Mouse (Mus musculus) erythroblast, embryonic 14.5 days (primary cell): ENCODE results near the gene Zfp867. TPM values are rescaled to one million over a fixed set of nuclear protein-coding genes. Genes with fewer than 3 reads are reported as not detected.

Experiments
- H3K27me3 ChIP-seq: 2 replicates; pipeline ENCODE4 v1.6.1; 2012; ENCODE audit warnings: inconsistent platforms; ENCODE audit not compliant: control insufficient read depth
- H3K36me3 ChIP-seq: 2 replicates; pipeline ENCODE4 v1.6.1; 2012; ENCODE audit warnings: mild to moderate bottlenecking, inconsistent platforms; ENCODE audit not compliant: control insufficient read depth
- H3K4me1 ChIP-seq: 2 replicates; pipeline ENCODE4 v1.6.1; 2012; ENCODE audit warnings: inconsistent platforms; ENCODE audit not compliant: control insufficient read depth
- H3K4me3 ChIP-seq: replicated peaks from 2 replicates; pipeline ENCODE3; 2012; ENCODE audit warnings: moderate library complexity, mild to moderate bottlenecking, inconsistent platforms
- H3K9me3 ChIP-seq: 2 replicates; pipeline ENCODE4 v1.6.1; 2012; ENCODE audit warnings: low read length, inconsistent platforms, mixed read lengths; ENCODE audit not compliant: control insufficient read depth
- GATA1 ChIP-seq: IDR thresholded peaks from 2 replicates; pipeline ENCODE4 v1.6.1; 2012; ENCODE audit warnings: low read length, inconsistent platforms, mixed read lengths
- TAL1 ChIP-seq: IDR thresholded peaks from 3 replicates; pipeline ENCODE4 v1.6.1; 2012; ENCODE audit warnings: low read length, inconsistent platforms, mixed read lengths
- polyA plus RNA-seq: library from polyadenylated mRNA; stranded (reverse); fragments of >175 nt; gene quantifications from 2 replicates; pipeline ENCODE4 v1.2.3, GENCODE M21; 2012

Gene Zfp867
- polyA plus RNA-seq, 1 experiment: not detected

DNA sequence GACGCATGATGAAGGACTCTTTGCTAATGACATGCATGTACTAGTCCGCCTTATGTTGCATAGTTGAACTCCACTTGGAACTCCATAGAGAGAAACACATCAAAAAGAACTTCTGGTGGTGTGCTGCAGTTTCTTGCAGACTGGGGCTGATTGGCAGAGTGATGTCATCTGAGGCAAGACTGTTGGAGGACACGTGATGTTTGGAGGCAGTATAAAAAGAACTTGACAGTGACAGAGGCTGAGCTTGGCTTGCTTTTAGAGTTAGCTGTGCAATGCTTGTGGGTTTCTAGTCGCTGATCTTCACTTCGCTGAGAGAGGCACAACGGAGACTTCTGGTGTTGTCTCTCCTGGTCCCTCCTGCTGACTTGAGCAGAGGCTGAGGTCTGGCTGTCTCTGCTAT, 5.0 kb upstream of the Zfp867 start:
- no peaks in the 10 kb centered on the region for H3K9me3 ChIP-seq
- H3K4me1 ChIP-seq: peaks cover 3% of the 10 kb centered on the region
- H3K4me3 ChIP-seq: no peak overlapping the region
- H3K36me3 ChIP-seq: no peaks in the 10 kb centered on the region
- TF ChIP-seq TAL1: no peak
- TF ChIP-seq GATA1: no peak
- H3K27me3 ChIP-seq: peaks cover 14% of the 10 kb centered on the region

DNA sequence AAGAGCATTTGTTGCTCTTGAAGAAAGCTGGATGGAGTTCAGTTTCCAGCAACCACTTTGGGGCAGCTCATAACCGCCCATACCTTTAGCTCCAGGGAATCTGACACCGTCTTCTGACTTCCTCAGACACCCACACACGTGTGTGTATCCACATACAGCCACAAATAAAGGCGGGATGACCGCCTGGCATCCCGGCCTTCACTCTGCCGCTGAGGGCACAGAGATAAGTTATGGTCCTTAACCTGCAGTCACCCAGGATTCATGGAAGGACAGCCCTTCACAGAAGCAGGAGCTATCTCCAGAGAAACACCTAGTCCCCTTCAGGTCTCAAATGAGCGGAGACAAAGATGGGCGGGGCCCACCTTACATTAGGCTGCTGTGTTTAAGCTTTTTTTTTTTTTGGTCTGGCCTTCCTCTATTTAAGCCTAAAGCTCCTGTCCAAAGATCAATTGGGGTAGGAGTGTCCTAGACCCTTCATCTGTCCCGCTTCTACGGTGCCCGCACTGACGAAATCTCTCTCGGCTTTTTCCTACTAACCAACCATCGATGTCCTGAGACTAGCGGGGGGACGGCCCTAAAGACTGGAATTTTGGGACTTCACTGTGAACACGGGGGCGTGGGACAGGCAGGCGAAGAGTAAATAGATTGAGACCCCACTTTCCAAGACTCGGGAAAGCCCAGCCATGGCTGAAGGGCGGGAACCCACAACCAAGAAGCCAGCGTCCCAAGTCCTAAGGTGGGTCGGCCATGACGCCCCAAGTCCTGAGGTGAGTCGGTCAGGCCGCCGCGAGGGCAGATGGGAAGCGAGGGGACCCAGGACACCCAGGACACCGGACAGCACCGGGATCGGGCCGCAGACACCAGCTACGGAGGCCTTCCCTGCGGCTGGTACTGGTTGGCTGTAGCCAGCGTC, 605 bp downstream of the Zfp867 start:
- no peaks in the 10 kb centered on the region for H3K36me3 ChIP-seq
- peaks cover 20% of the 10 kb centered on the region for H3K27me3 ChIP-seq
- peaks cover 13% of the 10 kb centered on the region for H3K4me1 ChIP-seq
- H3K9me3 ChIP-seq: peaks cover under 1% of the 10 kb centered on the region
- peak overlapping the region; percentile 76 for H3K4me3 ChIP-seq
- no peak for TF ChIP-seq GATA1
- no peak for TF ChIP-seq TAL1

DNA sequence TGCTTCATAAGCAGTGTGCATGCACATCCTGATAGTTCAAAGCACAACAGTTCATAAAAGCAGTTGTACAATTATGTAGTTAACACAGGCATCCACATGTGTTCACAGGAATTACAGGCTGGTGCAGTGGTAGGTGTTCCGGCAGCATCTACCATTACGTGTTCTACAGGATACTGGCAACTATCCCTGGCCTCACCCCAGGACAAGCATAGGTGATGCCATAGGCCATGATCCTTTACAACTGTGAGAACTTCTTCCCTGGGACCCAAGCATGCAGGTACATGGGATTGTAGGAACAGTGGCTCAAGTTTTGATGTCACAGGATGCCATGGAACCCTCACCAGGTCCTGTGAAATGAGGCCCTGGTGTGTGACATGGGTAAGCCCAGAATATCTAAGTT, 11.8 kb downstream of the Zfp867 start:
- Histone ChIP-seq H3K4me1 (no peaks in the 10 kb centered on the region; the same call in 1 of the 2 replicates), H3K27me3 (no peaks in the 10 kb centered on the region), H3K36me3 (peaks cover 37% of the 10 kb centered on the region), H3K9me3 (peaks cover 19% of the 10 kb centered on the region), H3K4me3 (no peak overlapping the region)
- TF ChIP-seq TAL1 (no peak), GATA1 (no peak)

DNA sequence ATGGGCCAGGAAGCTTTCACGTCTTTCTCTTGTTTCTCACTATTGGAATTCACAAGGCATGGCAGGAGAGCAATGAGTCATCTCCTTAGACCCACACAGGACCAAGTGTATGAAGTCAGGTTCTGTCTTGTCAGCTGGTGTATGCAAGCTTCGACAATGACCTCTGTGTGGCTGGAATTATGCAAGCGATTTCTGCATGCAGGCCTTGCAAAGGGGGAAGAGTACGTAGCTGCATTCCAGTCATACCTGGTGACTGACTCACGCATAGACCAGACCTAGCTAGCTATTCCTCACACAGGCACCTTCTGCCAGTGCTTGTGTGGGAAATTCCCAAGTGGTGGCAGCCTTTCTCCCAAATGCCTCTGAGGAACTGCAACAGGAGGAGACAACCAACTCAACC, 13.3 kb downstream of the Zfp867 start:
- no peaks in the 10 kb centered on the region; the same call in 1 of the 2 replicates for H3K4me1 ChIP-seq
- no peak for TF ChIP-seq TAL1
- TF ChIP-seq GATA1: no peak
- no peak overlapping the region for H3K4me3 ChIP-seq
- peaks cover 16% of the 10 kb centered on the region for H3K9me3 ChIP-seq
- H3K27me3 ChIP-seq: no peaks in the 10 kb centered on the region
- H3K36me3 ChIP-seq: peaks cover 52% of the 10 kb centered on the region

DNA sequence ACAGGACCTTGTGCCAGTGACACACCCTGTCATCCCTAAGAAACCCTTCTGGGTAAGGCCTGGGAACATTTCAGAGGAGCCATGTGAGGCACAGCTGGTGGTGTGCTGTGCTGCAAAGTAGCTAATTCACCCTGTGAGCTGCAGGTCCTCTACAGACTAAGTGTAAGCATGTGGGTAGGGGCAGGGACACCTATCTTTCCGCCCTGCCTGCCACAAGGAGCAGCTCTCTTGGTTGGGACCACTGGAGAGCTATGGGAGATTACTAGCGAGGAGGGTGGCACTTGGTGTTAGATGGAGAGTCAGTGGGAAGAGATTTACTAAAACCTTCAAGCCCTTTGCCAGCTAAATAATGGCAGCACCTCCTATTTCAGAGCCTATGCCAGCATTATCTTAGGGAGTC, 15.4 kb downstream of the Zfp867 start:
- peaks cover 51% of the 10 kb centered on the region for H3K36me3 ChIP-seq

DNA sequence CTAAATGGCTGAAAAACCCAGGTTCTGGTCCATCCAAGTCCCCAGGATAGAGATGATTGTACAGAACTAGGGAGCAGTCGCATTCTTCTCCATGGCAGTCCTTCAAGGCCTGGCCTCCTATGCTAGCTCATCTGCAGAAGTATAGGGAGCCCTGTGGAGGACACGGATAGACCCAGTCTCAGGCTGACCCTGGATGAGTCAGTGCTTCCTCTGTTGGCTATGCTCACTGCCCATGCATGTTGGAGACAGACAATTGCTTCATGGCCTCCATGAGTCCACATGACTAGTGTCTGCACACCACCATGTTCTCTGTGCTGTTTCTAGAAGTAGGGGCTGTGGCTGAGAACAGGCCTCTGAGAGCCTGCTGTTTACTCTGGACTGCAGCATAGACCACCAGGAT, 15.9 kb downstream of the Zfp867 start:
- Histone ChIP-seq H3K27me3 (no peaks in the 10 kb centered on the region), H3K4me1 (peaks cover 4% of the 10 kb centered on the region), H3K4me3 (no peak overlapping the region), H3K9me3 (no peaks in the 10 kb centered on the region), H3K36me3 (peaks cover 54% of the 10 kb centered on the region)
- no peak for TF ChIP-seq GATA1
- no peak for TF ChIP-seq TAL1

More for the DNA sequence above, 15.4 kb downstream of the Zfp867 start:
- no peaks in the 10 kb centered on the region; the same call in 1 of the 2 replicates for H3K4me1 ChIP-seq
- H3K9me3 ChIP-seq: no peaks in the 10 kb centered on the region
- H3K27me3 ChIP-seq: no peaks in the 10 kb centered on the region
- H3K4me3 ChIP-seq: no peak overlapping the region
- TF ChIP-seq TAL1: no peak

DNA sequence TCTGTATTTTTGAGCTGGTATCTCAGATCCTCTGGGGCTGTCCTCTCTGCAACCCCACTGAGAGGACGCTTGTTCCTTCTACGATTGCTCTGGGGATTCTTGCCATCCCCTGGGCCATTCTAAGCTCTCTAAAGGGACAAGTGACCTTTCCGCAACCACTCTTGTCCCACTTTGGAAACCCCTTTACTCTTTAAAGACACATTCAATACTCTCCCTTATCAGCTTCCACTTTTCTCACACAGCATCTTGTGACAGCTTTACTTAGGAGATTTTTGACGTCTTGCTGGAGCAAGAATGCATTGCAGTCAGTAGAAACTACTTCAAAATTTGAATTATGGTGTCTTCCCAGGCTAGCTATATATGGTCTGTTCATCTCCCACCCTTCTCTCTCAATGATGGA, 21.2 kb downstream of the Zfp867 start, which contains the start of gene Snap47:
TSS of gene Snap47 (minus strand) at position 101 of the 400 bp plus-strand sequence.
- H3K9me3 ChIP-seq: no peaks in the 10 kb centered on the region
- H3K27me3 ChIP-seq: no peaks in the 10 kb centered on the region
- H3K4me3 ChIP-seq: peak within 1 kb of the TSS; percentile 93
- H3K4me1 ChIP-seq: peaks cover 31% of the 10 kb centered on the region
- H3K36me3 ChIP-seq: peaks cover 43% of the 10 kb centered on the region
- no peak for TF ChIP-seq GATA1
- no peak for TF ChIP-seq TAL1

DNA sequence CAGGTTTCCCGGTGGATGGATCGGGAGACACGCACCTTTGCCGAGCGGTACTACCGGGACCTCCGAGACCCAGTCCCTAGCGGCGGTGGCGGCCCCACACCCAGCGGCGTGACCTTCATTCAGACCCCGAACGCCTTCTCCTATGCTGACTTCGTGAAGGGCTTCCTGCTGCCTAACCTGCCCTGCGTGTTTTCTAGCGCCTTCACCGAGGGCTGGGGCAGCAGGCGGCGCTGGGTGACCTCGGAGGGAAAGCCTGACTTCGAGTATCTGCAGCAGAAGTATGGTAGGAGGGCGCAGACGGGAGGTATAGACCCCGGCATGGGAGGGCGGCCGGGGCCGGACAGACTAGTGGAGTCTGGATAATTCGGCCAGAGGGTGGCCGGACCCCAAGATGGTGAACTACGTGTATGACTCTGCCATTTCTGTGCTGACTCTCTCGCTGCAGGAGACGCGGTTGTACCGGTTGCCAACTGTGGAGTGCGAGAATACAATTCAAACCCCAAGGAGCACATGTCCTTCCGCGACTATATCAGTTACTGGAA, 22.0 kb downstream of the Zfp867 start:
- no peaks in the 10 kb centered on the region for H3K9me3 ChIP-seq
- TF ChIP-seq GATA1: no peak
- TF ChIP-seq TAL1: no peak
- no peaks in the 10 kb centered on the region for H3K27me3 ChIP-seq
- H3K36me3 ChIP-seq: peaks cover 35% of the 10 kb centered on the region
- peaks cover 31% of the 10 kb centered on the region for H3K4me1 ChIP-seq
- H3K4me3 ChIP-seq: peak overlapping the region; percentile 93

DNA sequence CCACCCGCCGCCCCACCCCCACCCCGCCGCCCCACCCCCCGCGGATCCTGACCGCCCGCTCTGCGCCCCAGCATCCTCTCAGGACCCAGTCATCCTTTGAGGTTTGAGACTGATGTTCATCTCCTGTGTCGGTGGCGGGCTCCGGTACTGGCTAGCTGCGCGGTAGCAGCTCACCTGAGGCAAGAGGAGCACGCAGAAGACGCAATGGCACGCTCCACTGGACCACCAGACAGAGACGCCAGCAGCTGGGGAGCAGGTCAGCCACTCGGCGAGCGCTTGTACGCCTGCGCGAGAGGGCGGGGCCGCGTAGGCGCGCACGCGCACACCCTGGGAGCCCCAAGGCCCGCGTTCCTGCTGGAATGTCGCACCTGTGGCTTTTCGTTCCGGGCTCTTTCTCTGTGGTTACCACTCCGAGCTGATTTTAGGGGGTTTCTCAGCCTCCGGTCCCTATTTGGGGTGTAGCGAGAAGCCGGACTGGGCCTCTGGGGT, 22.5 kb downstream of the Zfp867 start, which contains the start of gene Jmjd4:
TSS of gene Jmjd4 (plus strand) at position 305 of the 489 bp plus-strand sequence.
- Histone ChIP-seq H3K27me3 (no peaks in the 10 kb centered on the region), H3K4me3 (peak within 1 kb of the TSS; percentile 93), H3K9me3 (no peaks in the 10 kb centered on the region), H3K4me1 (peaks cover 31% of the 10 kb centered on the region), H3K36me3 (peaks cover 30% of the 10 kb centered on the region)
- TF ChIP-seq TAL1 (no peak), GATA1 (no peak)
